Mouse (Mus musculus): ENCODE measurements around the gene Ap2a2.

GRCm38 (mm10) chr7:141647815-141648214 is 85.8 kb downstream of the Ap2a2 start:
- TF ChIP-seq CTCF (IDR thresholded peaks at IDR 0.05; ENCODE audit: low read depth) (no peak), EP300 (IDR thresholded peaks at IDR 0.05; ENCODE audit: low read depth) (no peak)

Measured in liver, postnatal 0 days (tissue).